Mouse (Mus musculus) cortical plate, adult 2 months (tissue): ENCODE data around the gene Itgb3.

Experiments used
- CTCF ChIP-seq: fragments of 200-500 bp; IDR thresholded peaks from 2 replicates; pipeline ENCODE4 v1.5.1; 2011; ENCODE audit warnings: mild to moderate bottlenecking, control low read depth, low read length; ENCODE audit not compliant: insufficient read depth; ENCODE audit errors: extremely low read depth
- POLR2A ChIP-seq: fragments of 200-500 bp; IDR thresholded peaks from 2 replicates; pipeline ENCODE4 v1.6.1; 2011; ENCODE audit warnings: mild to moderate bottlenecking, low read length, control low read depth; ENCODE audit not compliant: insufficient read depth; ENCODE audit errors: extremely low read depth

GRCm38 (mm10) chr11:104638006-104638405, 30.2 kb downstream of the Itgb3 start:
- TF ChIP-seq CTCF (no peak), POLR2A (no peak)
